Mouse (Mus musculus): ENCODE results near the gene Mpo. TPM values are rescaled to one million over a fixed set of nuclear protein-coding genes. Genes with fewer than 3 reads are reported as not detected.
A peak's percentile ranks its signal among the peaks of the same experiment; 100 is the strongest.

The Mpo gene
- polyA plus RNA-seq, 1 experiment from 2014 or later = 0.89 TPM

- WGBS = 3% methylated on average over 40 of the region's 40 CpGs
These were observed 59.6 kb downstream of the Mpo start, which contains the start of gene Mks1 for GRCm38 (mm10) chr11:87852690-87853596. Mks1 (plus strand) TSS chr11:87853215.

DNA sequence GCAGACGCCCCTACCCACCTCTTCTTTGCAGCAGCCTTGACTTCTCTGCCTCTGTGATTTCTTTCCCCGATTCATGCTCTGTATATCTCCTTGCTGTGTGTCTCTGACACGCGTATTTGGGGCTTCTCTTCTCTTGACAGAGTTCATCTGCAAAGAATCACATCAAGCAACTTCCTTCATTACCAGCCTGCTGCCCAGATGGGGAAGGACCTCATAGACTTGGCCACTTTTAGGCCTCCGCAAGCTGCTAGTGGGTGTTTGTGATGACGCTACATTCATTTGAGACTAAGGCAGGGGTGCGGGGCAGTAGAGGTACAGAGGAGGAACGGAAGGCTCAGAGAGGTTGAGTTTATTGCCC, 60.2 kb downstream of the Mpo start:
- Histone ChIP-seq H3K36me3 (ENCODE audit: insufficient read depth) (peaks cover 16% of the 10 kb centered on the region), H3K9me3 (ENCODE audit: low read depth, low read length) (no peaks in the 10 kb centered on the region), H3K4me1 (ENCODE audit: insufficient read depth) (no peaks in the 10 kb centered on the region), H3K27ac (ENCODE audit: low read depth) (no peak overlapping the region), H3K9ac (peak overlapping the region; percentile 53), H3K4me2 (peak overlapping the region; percentile 66), H3K27me3 (ENCODE audit: insufficient read depth, low read length) (no peaks in the 10 kb centered on the region), H3K4me3 (ENCODE audit: low read depth, low read length) (peak overlapping the region; percentile 50)
- WGBS = 31% methylated on average over 8 of the region's 8 CpGs
- peak; percentile 48; the same call in 1 of the 2 replicates for ATAC-seq (ENCODE audit: insufficient read depth)
- DNase-seq = peak; percentile 21
- no peak for TF ChIP-seq CTCF (IDR thresholded peaks at IDR 0.05; ENCODE audit: low read depth)

More at GRCm38 (mm10) chr11:87852690-87853596, 59.6 kb downstream of the Mpo start, which contains the start of gene Mks1:
- ATAC-seq (ENCODE audit: insufficient read depth) (peak; percentile 95), DNase-seq (peak; percentile 98)
- no peaks in the 10 kb centered on the region for H3K9me3 ChIP-seq (ENCODE audit: low read depth, low read length)
- no peak within 1 kb of the TSS for H3K27ac ChIP-seq (ENCODE audit: low read depth)
- H3K36me3 ChIP-seq (ENCODE audit: insufficient read depth) = peaks cover 9% of the 10 kb centered on the region; the same call in 1 of the 2 replicates
- H3K4me2 ChIP-seq = peak within 1 kb of the TSS; percentile 66
- no peak for TF ChIP-seq CTCF (IDR thresholded peaks at IDR 0.05; ENCODE audit: low read depth)
- H3K4me3 ChIP-seq (ENCODE audit: low read depth, low read length) = peak within 1 kb of the TSS; percentile 50
- H3K9ac ChIP-seq = peak within 1 kb of the TSS; percentile 53
- no peaks in the 10 kb centered on the region for H3K4me1 ChIP-seq (ENCODE audit: insufficient read depth)
- no peaks in the 10 kb centered on the region for H3K27me3 ChIP-seq (ENCODE audit: insufficient read depth, low read length)

MicroRNAs within 50 kb of the gene (microRNA counts, 519-probe panel; counts per million panel counts)
- 3,679 counts per million, percentile 77 among the panel's probes with 10 or more counts for microRNA mmu-miR-142-3p
- microRNA mmu-miR-142-5p = 3,625 counts per million, percentile 75 among the panel's probes with 10 or more counts

Small RNA genes lying within 50 kb of the gene (microRNA-seq; reads per million reads assigned to microRNA genes)
- gene Mir142 (ENCODE audit: borderline number of aligned reads) = not detected
- not detected for gene Mir142b (ENCODE audit: borderline number of aligned reads)

Other genes starting within 250 kb of the Mpo start
- not detected in 2 replicates for gene Gm11492, start 226.9 kb upstream of the Mpo start, polyA plus RNA-seq (2014; fragmentation: Nextera tagmentation; extraction: Ambion mirVana)
- 48.5 TPM in 2 replicates for gene Sept4, start 224.7 kb upstream of the Mpo start, polyA plus RNA-seq (2014; fragmentation: Nextera tagmentation; extraction: Ambion mirVana)
- 41.2 and 43.6 TPM in 2 replicates for gene Mtmr4, start 201.4 kb upstream of the Mpo start, polyA plus RNA-seq (2014; fragmentation: Nextera tagmentation; extraction: Ambion mirVana)
- gene Hsf5, start 176.4 kb upstream of the Mpo start, polyA plus RNA-seq (2014; fragmentation: Nextera tagmentation; extraction: Ambion mirVana) = 0.38 and 0.41 TPM in 2 replicates
- 18.0 and 21.5 TPM in 2 replicates for gene Rnf43, start 130.9 kb upstream of the Mpo start, polyA plus RNA-seq (2014; fragmentation: Nextera tagmentation; extraction: Ambion mirVana)
- 145 and 146 TPM in 2 replicates for gene Supt4a, start 56.0 kb upstream of the Mpo start, polyA plus RNA-seq (2014; fragmentation: Nextera tagmentation; extraction: Ambion mirVana)
- gene Tspoap1, start 33.0 kb upstream of the Mpo start, polyA plus RNA-seq (2014; fragmentation: Nextera tagmentation; extraction: Ambion mirVana) = 1.5 and 2.5 TPM in 2 replicates
- gene Lpo, start 34.7 kb downstream of the Mpo start, polyA plus RNA-seq (2014; fragmentation: Nextera tagmentation; extraction: Ambion mirVana) = 0.05 TPM in 1 of 2 replicates, not detected in the other
- 11.3 and 14.3 TPM in 2 replicates for gene Mks1, start 59.6 kb downstream of the Mpo start, polyA plus RNA-seq (2014; fragmentation: Nextera tagmentation; extraction: Ambion mirVana)
- not detected in 2 replicates for gene Epx, start 82.0 kb downstream of the Mpo start, polyA plus RNA-seq (2014; fragmentation: Nextera tagmentation; extraction: Ambion mirVana)
- not detected in 2 replicates for gene Olfr462, start 98.7 kb downstream of the Mpo start, polyA plus RNA-seq (2014; fragmentation: Nextera tagmentation; extraction: Ambion mirVana)
- not detected in 2 replicates for gene Olfr463, start 103.8 kb downstream of the Mpo start, polyA plus RNA-seq (2014; fragmentation: Nextera tagmentation; extraction: Ambion mirVana)
- gene Olfr464, start 127.4 kb downstream of the Mpo start, polyA plus RNA-seq (2014; fragmentation: Nextera tagmentation; extraction: Ambion mirVana) = not detected in 2 replicates
- gene Dynll2, start 194.0 kb downstream of the Mpo start, polyA plus RNA-seq (2014; fragmentation: Nextera tagmentation; extraction: Ambion mirVana) = 19.7 and 19.9 TPM in 2 replicates

Measured in lung, embryonic 14.5 days (tissue).